Mouse (Mus musculus) left cerebral cortex, adult 9 months (tissue): ENCODE measurements at regions not wholly inside any gene's neighbourhood (a gene's known extent, or its start where the extent isn't known, plus 50 kb on each side); places are given as distances from the start of the nearest gene placed in this dataset.

Source experiments
- DNase-seq, 2 experiments: peaks; one replicate each; pipeline ENCODE4 v3.0.0; 2022; ENCODE audit warnings: low spot score in 2 of 2

- no peak for DNase-seq
Observed at GRCm38 (mm10) chr12:5566231-5566630, 190.7 kb upstream of the Klhl29 start.

- no peak for DNase-seq
Observed at GRCm38 (mm10) chr12:5552607-5553006, 177.1 kb upstream of the Klhl29 start.

- no peak for DNase-seq
Observed at GRCm38 (mm10) chr12:5551901-5552300, 176.4 kb upstream of the Klhl29 start.

GRCm38 (mm10) chr12:5549796-5550195, 174.3 kb upstream of the Klhl29 start:
- DNase-seq: no peak

- no peak for DNase-seq
Observed at GRCm38 (mm10) chr12:5547698-5548097, 172.2 kb upstream of the Klhl29 start.

GRCm38 (mm10) chr12:5542701-5543100, 167.2 kb upstream of the Klhl29 start:
- DNase-seq: no peak

- no peak for DNase-seq
Observed at GRCm38 (mm10) chr12:5496299-5496698, 120.8 kb upstream of the Klhl29 start.

GRCm38 (mm10) chr12:5494657-5495512, 119.4 kb upstream of the Klhl29 start:
- no peak for DNase-seq

GRCm38 (mm10) chr12:5464250-5464899, 88.9 kb upstream of the Klhl29 start:
- DNase-seq: no peak

GRCm38 (mm10) chr12:5453157-5453556, 77.7 kb upstream of the Klhl29 start:
- DNase-seq: no peak

- DNase-seq: no peak
Observed at GRCm38 (mm10) chr12:5443730-5444129, 68.2 kb upstream of the Klhl29 start.

GRCm38 (mm10) chr12:5443091-5443531, 67.6 kb upstream of the Klhl29 start:
- DNase-seq: no peak

- no peak for DNase-seq
Observed at GRCm38 (mm10) chr12:5442679-5443078, 67.2 kb upstream of the Klhl29 start.

- DNase-seq: no peak
Observed at GRCm38 (mm10) chr12:5440482-5440881, 65.0 kb upstream of the Klhl29 start.

GRCm38 (mm10) chr12:5435876-5436275, 60.4 kb upstream of the Klhl29 start:
- no peak for DNase-seq

GRCm38 (mm10) chr12:5434060-5434459, 58.6 kb upstream of the Klhl29 start:
- no peak for DNase-seq

- no peak for DNase-seq
Observed at GRCm38 (mm10) chr12:5432688-5433087, 57.2 kb upstream of the Klhl29 start.

- peak in 1 of 2 experiments; percentile 13 for DNase-seq
Observed at GRCm38 (mm10) chr12:5428733-5429132, 53.3 kb upstream of the Klhl29 start.
